Mouse (Mus musculus): Measurements from ENCODE around the gene Ddc.

Ddc gene

GRCm38 (mm10) chr11:11844367-11844971, 53.5 kb downstream of the Ddc start:
- DNase-seq (ENCODE audit: low spot score), result peak; percentile 80

- no peak for DNase-seq (ENCODE audit: low spot score)
These were observed 56.4 kb downstream of the Ddc start for GRCm38 (mm10) chr11:11841590-11841989.

GRCm38 (mm10) chr11:11840746-11841145, 57.2 kb downstream of the Ddc start:
- no peak for DNase-seq (ENCODE audit: low spot score)

- no peak for DNase-seq (ENCODE audit: low spot score)
These were observed 58.1 kb downstream of the Ddc start for GRCm38 (mm10) chr11:11839874-11840273.

- DNase-seq (ENCODE audit: low spot score), result no peak
These were observed 60.6 kb downstream of the Ddc start for GRCm38 (mm10) chr11:11837384-11837783.

- peak; percentile 60 for DNase-seq (ENCODE audit: low spot score)
These were observed 61.1 kb downstream of the Ddc start for GRCm38 (mm10) chr11:11836713-11837370.

- DNase-seq (ENCODE audit: low spot score), result no peak
These were observed 61.7 kb downstream of the Ddc start for GRCm38 (mm10) chr11:11836262-11836661.

- no peak for DNase-seq (ENCODE audit: low spot score)
These were observed 62.2 kb downstream of the Ddc start for GRCm38 (mm10) chr11:11835791-11836190.

- DNase-seq (ENCODE audit: low spot score), result no peak
These were observed 62.6 kb downstream of the Ddc start for GRCm38 (mm10) chr11:11835361-11835760.

- no peak for DNase-seq (ENCODE audit: low spot score)
These were observed 64.8 kb downstream of the Ddc start for GRCm38 (mm10) chr11:11833100-11833499.

- DNase-seq (ENCODE audit: low spot score), result no peak
These were observed 65.2 kb downstream of the Ddc start for GRCm38 (mm10) chr11:11832755-11833084.

- no peak for DNase-seq (ENCODE audit: low spot score)
These were observed 65.8 kb downstream of the Ddc start for GRCm38 (mm10) chr11:11831940-11832754.

- no peak for DNase-seq (ENCODE audit: low spot score)
These were observed 66.4 kb downstream of the Ddc start for GRCm38 (mm10) chr11:11831526-11831925.

- no peak for DNase-seq (ENCODE audit: low spot score)
These were observed 67.0 kb downstream of the Ddc start for GRCm38 (mm10) chr11:11830884-11831495.

- DNase-seq (ENCODE audit: low spot score), result no peak
These were observed 68.6 kb downstream of the Ddc start for GRCm38 (mm10) chr11:11829161-11830000.

- DNase-seq (ENCODE audit: low spot score), result no peak
These were observed 69.2 kb downstream of the Ddc start for GRCm38 (mm10) chr11:11828761-11829160.

GRCm38 (mm10) chr11:11828251-11828650, 69.7 kb downstream of the Ddc start:
- DNase-seq (ENCODE audit: low spot score), result no peak

GRCm38 (mm10) chr11:11826475-11826874, 71.5 kb downstream of the Ddc start:
- no peak for DNase-seq (ENCODE audit: low spot score)

GRCm38 (mm10) chr11:11825670-11826069, 72.3 kb downstream of the Ddc start:
- DNase-seq (ENCODE audit: low spot score), result no peak

GRCm38 (mm10) chr11:11824970-11825635, 72.8 kb downstream of the Ddc start:
- DNase-seq (ENCODE audit: low spot score), result no peak
